Mouse (Mus musculus) layer of hippocampus, postnatal 14 days (tissue): ENCODE results near the gene Slc4a2. TPM values are rescaled to one million over a fixed set of nuclear protein-coding genes. Genes with fewer than 3 reads are reported as not detected.

Experiments
- DNase-seq, 2 experiments: peaks; one replicate each; pipeline ENCODE4 v3.0.0; 2021 to 2022; ENCODE audit warnings: low spot score in 2 of 2, mixed read lengths in 1 of 2
- total RNA-seq, 2 experiments: library from RNA; stranded (reverse); gene quantifications; 2 replicates each; pipeline ENCODE4 v1.2.3; 2021

Gene Slc4a2
- total RNA-seq, 2 experiments from 2014 or later, result 33.0 to 45.8 TPM

- no peak for DNase-seq
Measured at GRCm38 (mm10) chr5:24425421-24426036, 1.9 kb downstream of the Slc4a2 start.

- DNase-seq, result no peak
Measured at GRCm38 (mm10) chr5:24426037-24426432, 2.4 kb downstream of the Slc4a2 start.

- DNase-seq, result no peak
Measured at GRCm38 (mm10) chr5:24426556-24427284, 3.1 kb downstream of the Slc4a2 start.

GRCm38 (mm10) chr5:24427285-24427633 lies 3.6 kb downstream of the Slc4a2 start:
- DNase-seq, result no peak

DNA sequence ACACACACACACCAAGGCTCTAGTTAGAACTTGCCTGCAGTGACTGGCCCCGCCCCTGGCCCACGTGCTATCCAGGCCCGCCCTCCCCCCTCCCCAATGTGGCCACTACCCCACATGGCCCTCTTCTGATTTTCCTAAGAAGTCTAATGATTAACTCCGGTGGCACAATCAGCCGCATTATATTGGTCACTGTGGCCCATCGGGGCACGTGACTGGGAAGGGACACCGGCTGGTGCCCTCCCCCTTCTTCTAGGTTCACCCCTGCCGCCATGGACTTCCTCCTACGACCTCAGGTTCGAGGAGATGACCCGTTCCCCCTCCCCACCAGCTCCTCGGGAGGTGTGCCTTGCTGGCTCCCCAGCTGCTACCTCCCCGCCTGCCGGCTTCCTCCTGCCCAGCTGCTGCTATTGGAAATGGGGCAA lies 4.4 kb downstream of the Slc4a2 start:
- no peak for DNase-seq

DNA sequence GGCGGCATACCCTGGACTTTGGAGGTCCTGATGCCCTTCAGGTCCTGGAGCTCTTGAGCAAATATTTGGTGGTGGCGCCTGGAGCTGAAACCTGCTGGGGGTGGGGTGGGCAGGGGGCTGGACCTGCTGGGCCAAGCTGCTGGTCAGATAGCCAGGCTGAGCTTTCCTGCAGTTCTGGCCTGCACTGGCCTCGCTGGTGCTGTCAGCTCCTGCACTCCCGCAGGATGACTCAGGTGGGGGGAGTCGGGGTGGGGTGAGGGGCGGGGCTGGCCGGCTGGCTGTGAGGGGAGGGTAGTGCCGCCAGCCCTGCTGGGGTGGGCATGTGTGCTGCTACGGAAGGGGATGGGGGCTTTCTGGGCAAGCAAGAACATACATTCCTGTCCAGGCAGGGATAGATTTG lies 5.0 kb downstream of the Slc4a2 start:
- DNase-seq, result no peak

DNA sequence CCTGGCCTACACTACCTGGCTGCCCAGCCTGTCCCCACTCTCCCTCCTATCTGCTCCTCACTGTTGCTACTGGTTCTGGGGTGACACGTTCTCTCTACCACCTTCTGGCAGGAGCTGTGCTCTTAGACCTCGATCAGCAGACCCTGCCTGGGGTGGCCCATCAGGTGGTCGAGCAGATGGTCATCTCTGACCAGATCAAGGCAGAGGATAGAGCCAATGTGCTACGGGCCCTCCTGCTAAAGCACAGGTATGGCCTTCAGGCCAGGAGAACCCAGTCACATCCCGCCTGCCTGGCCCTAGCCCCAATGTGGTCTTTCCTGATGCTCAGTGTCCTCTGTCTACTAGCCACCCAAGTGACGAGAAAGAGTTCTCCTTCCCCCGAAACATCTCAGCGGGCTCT lies 10.4 kb downstream of the Slc4a2 start:
- no peak for DNase-seq

GRCm38 (mm10) chr5:24441187-24441586 lies 17.6 kb downstream of the Slc4a2 start:
- no peak for DNase-seq

DNA sequence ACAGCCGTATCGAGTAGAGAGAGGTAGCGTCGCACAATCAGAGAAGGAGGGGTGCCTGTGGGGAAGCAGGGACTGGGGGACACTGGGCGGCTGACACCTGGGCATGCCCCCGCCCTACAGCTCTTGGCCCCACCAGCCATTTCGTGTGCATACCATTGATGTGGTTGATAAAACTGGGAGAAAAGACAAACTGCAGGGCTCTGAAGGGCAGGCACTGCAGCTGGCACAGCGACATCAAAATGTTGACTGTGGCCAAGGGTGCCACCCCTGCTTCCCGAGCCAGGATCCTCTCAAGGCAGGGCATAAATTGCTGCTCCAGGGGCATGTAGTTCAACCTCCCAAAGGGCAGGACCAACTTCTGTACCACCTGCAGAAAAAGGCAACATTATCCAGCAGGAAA lies 18.4 kb downstream of the Slc4a2 start:
- no peak for DNase-seq

DNA sequence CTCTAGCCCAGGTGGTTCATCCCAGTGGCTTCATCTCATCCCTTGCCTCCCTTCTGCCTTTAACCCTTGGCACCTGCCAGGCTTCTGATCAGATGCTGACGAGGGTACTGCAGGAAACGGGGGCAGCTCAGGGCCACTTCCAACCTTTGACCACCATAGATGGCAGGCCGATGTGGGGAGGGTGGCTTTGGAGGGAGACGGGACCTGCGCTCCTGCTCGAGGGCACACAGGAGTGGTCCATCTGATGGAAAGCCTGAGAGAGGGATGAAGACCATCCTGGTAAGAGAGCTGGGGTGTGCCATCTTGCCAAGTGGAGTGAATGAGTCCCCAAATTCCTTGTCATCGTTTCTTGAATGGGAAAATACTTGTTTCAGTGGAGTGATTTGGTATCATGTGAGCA lies 19.6 kb downstream of the Slc4a2 start:
- no peak for DNase-seq

DNA sequence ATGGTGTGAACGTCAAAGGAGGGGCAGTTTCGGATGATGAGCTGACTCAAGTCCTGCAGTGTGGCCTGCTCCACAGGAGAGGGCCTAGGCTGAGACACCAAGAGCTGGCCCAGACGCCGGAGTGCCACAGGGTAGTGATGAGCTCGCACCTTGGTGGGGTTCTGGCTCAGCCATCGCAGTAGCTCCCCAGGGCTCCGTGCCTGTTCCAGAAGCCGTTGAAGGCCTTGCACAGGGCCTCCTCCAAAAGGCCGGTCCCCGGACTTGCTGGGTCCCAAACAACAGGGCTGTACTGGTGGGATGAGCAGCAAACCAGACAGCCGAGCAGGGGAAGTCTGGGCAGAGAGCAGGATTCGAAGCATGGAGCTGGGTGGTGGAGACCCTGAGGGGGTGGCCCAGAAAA lies 20.3 kb downstream of the Slc4a2 start:
- DNase-seq, result no peak

GRCm38 (mm10) chr5:24444746-24445427 lies 21.2 kb downstream of the Slc4a2 start, which contains the start of gene Fastk:
Fastk (minus strand) TSS chr5:24445287.
- DNase-seq, result peak; percentile 92 to 94

DNA sequence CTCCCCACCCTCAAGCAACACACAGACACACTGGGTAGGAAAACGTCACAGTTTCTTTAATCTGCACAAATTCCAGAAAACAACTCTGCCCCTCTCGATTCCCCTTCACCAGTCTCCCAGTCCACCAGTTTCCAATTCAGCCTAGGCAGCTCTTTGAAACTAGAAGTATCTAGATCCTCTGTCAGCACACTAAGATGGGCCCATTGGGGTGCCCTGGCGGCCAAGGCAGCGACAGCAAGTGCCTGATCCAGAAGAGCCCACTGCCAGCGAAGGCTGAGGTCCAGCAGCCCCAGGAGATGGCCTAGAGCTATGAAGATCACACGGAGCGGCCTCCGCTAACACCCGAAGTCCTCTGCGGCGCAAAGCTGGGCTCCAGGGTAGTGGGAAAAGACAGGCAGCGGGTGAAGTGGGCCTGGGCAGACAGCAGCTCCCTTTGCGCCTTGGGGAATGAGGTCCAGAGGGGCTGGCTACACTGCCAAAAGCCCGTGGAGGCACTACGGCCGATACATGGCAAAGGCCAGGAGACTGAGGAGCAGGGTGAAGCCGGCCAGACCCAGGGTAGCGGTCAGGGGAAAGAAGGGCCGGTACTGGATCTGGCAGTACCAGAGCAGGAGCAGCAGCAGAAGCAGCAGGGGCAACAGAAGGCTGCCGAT lies 21.9 kb downstream of the Slc4a2 start:
- no peak for DNase-seq

GRCm38 (mm10) chr5:24446630-24447029 lies 23.0 kb downstream of the Slc4a2 start:
- no peak for DNase-seq

- peak; percentile 81 to 83 for DNase-seq
Measured at GRCm38 (mm10) chr5:24447624-24448298, 24.1 kb downstream of the Slc4a2 start, which contains the start of gene Tmub1. Tmub1 (minus strand) TSS chr5:24447854.

DNA sequence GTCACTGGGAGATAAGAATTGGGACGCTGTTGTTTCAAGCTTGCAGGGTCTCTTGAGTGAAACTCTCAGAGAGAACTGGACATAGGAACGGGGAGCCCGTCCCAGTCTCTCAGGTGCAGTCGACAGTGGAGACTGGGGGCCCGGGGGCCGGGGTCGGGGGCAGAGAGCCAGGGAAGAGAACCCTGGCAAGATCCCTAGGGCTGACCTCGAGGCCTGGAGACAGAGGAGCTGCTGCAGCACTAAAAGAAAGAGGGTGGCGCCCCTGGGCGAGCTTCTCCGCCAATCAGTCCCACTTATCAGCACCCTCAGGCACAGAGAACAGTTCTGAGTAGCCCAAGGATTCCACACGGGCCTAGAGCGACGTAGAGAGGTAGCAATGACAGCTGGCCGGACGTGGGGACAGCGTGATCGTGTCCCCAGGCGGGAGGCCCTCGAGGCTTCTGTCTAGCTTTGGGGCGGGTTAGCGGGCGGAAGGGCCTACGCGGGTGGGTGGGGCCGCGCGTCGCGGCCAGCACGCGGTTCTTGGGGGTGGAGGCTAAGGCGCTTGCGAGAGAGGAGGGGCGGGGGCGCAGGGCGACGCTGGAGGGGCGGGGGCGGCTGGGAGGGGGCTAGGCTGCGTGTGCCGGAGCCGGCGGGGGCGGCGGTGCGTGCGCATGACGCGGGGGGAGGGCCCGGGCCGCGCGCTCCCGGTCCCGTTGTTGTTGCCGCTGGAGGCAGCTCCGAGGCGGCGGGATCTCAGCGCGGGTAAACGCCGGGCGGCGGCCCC lies 27.8 kb downstream of the Slc4a2 start:
- DNase-seq, result peak; percentile 73 to 88

- DNase-seq, result peak in 1 of 2 experiments; percentile 50
Measured at GRCm38 (mm10) chr5:24452030-24452690, 28.5 kb downstream of the Slc4a2 start, which contains the start of gene Agap3. Agap3 (plus strand) TSS chr5:24452177.

GRCm38 (mm10) chr5:24452691-24453233 lies 29.1 kb downstream of the Slc4a2 start:
- no peak for DNase-seq

DNA sequence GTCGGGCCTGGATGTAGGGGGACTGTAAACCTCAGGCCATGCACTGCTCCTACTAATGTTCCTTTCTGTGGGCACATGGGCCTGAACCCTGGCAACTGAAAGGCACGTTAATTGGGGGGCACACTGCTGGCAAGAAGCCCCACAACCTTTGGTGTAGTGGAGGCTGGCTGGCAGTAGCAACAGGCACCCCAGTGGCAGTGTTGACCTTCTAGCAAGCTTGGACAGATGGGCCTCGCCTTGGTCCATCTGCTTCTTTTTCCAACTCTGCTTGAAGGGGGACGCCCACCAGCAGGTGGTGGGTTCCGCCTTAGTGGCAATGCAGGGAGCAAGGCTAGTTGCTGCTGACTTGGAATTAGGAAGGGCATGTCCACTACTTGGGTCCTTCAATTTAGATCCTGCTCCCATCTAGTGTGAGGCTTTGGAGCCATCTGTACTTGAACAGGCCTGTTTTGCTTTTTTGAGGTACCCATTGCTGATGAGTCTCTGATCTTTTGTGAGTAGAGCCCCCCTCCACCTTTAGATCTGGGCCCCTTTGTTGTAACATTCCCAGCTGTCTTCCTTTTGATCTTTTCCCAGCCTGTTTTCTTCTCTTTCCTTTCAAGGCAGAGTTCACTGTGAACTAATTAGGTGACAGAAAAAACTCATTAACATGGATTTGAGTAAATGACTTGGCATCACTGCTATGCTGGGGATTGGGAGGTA lies 29.8 kb downstream of the Slc4a2 start:
- DNase-seq, result peak; percentile 28 to 56
